Mouse (Mus musculus) lung, adult 10 weeks (tissue): ENCODE data around the gene Olfr328. TPM values are rescaled to one million over a fixed set of nuclear protein-coding genes. Genes with fewer than 3 reads are reported as not detected.

ENCODE experiments used
- polyA plus RNA-seq: library from polyadenylated mRNA; stranded (reverse); fragments of 350-450 nt; fragmentation: Illumina TruSeq; extraction: RNeasy Lipid Tissue Mini Kit (QIAGEN cat#74804); gene quantifications from one replicate; pipeline ENCODE4 v1.2.3, GENCODE M21; 2014; ENCODE audit warnings: low read depth, low replicate concordance; ENCODE audit not compliant: insufficient read depth

Gene Olfr328
- not detected for polyA plus RNA-seq

GRCm38 (mm10) chr11:58555536-58555935 lies at the start of gene Olfr328:
Olfr328 (minus strand) TSS chr11:58555636.

GRCm38 (mm10) chr11:58594814-58595213 lies 39.4 kb upstream of the Olfr328 start, which contains the start of gene Olfr324:
Olfr324 (plus strand) TSS chr11:58595114.

GRCm38 (mm10) chr11:58577430-58577829 lies 22.0 kb upstream of the Olfr328 start, which contains the start of gene Olfr325:
Olfr325 (plus strand) TSS chr11:58577730.

GRCm38 (mm10) chr11:58570405-58570804 lies 15.0 kb upstream of the Olfr328 start, which contains the start of gene Olfr224:
Olfr224 (minus strand) TSS chr11:58570553.

GRCm38 (mm10) chr11:58546322-58546721 lies 9.1 kb downstream of the Olfr328 start, which contains the start of gene Olfr329-ps:
Olfr329-ps (minus strand) TSS chr11:58546422.

GRCm38 (mm10) chr11:58534736-58535135 lies 20.7 kb downstream of the Olfr328 start, which contains the start of gene Olfr330:
Olfr330 (minus strand) TSS chr11:58534836.

GRCm38 (mm10) chr11:58502472-58502871 lies 53.0 kb downstream of the Olfr328 start, which contains the start of gene Olfr331:
Olfr331 (minus strand) TSS chr11:58502572.

Other genes with a start within 250 kb of the Olfr328 start
- 7.7 TPM for gene Zfp692, start 248.6 kb downstream of the Olfr328 start, polyA plus RNA-seq
- 25.2 TPM for gene Zfp672, start 225.3 kb downstream of the Olfr328 start, polyA plus RNA-seq
- 20.4 TPM for gene Sh3bp5l, start 224.9 kb downstream of the Olfr328 start, polyA plus RNA-seq
- 0.82 TPM for gene Lypd8, start 176.6 kb downstream of the Olfr328 start, polyA plus RNA-seq
- gene 1810065E05Rik, start 134.5 kb downstream of the Olfr328 start, polyA plus RNA-seq = not detected
- gene Gm12253, start 123.1 kb downstream of the Olfr328 start, polyA plus RNA-seq = not detected
- not detected for gene Lypd9, start 102.7 kb downstream of the Olfr328 start, polyA plus RNA-seq
- not detected for gene Olfr30, start 93.4 kb downstream of the Olfr328 start, polyA plus RNA-seq
- gene Olfr332, start 63.1 kb downstream of the Olfr328 start, polyA plus RNA-seq = not detected
- gene Olfr331, start 53.1 kb downstream of the Olfr328 start, polyA plus RNA-seq = not detected
- not detected for gene Olfr330, start 20.8 kb downstream of the Olfr328 start, polyA plus RNA-seq
- not detected for gene Olfr329-ps, start 9.2 kb downstream of the Olfr328 start, polyA plus RNA-seq
- gene Olfr224, start 14.9 kb upstream of the Olfr328 start, polyA plus RNA-seq = not detected
- not detected for gene Olfr325, start 22.1 kb upstream of the Olfr328 start, polyA plus RNA-seq
- not detected for gene Olfr324, start 39.5 kb upstream of the Olfr328 start, polyA plus RNA-seq
- not detected for gene 2210407C18Rik, start 60.4 kb upstream of the Olfr328 start, polyA plus RNA-seq
- not detected for gene Olfr323, start 74.9 kb upstream of the Olfr328 start, polyA plus RNA-seq
- not detected for gene Trim58, start 84.8 kb upstream of the Olfr328 start, polyA plus RNA-seq
- not detected for gene Olfr322, start 103.1 kb upstream of the Olfr328 start, polyA plus RNA-seq
- gene Olfr320, start 125.5 kb upstream of the Olfr328 start, polyA plus RNA-seq = not detected
- not detected for gene Olfr319, start 143.5 kb upstream of the Olfr328 start, polyA plus RNA-seq
- not detected for gene Olfr318, start 168.4 kb upstream of the Olfr328 start, polyA plus RNA-seq
- not detected for gene Olfr317, start 183.6 kb upstream of the Olfr328 start, polyA plus RNA-seq
- gene Olfr316, start 197.1 kb upstream of the Olfr328 start, polyA plus RNA-seq = not detected
- gene Olfr315, start 217.6 kb upstream of the Olfr328 start, polyA plus RNA-seq = not detected
- not detected for gene Olfr314, start 227.3 kb upstream of the Olfr328 start, polyA plus RNA-seq
- gene Fam183b, start 246.3 kb upstream of the Olfr328 start, polyA plus RNA-seq = 84.0 TPM